Mouse (Mus musculus) induced T-regulatory cell, adult 2 months (primary cell): ENCODE measurements at regions not wholly inside any gene's neighbourhood (a gene's known extent, or its start where the extent isn't known, plus 50 kb on each side); places are given as distances from the start of the nearest gene placed in this dataset.

Experiments used
- DNase-seq: peaks from one replicate; pipeline ENCODE4 v3.0.0-alpha.2; 2012; ENCODE audit warnings: low read depth

- DNase-seq: no peak
These were observed 55.6 kb downstream of the Evx1 start for GRCm38 (mm10) chr6:52368734-52369412.

GRCm38 (mm10) chr6:52370806-52371360 lies 57.6 kb downstream of the Evx1 start:
- DNase-seq: no peak

GRCm38 (mm10) chr6:52379146-52379545 lies 65.8 kb downstream of the Evx1 start:
- no peak for DNase-seq

- no peak for DNase-seq
These were observed 66.3 kb downstream of the Evx1 start for GRCm38 (mm10) chr6:52379588-52379987.

GRCm38 (mm10) chr6:52385044-52385443 lies 71.7 kb downstream of the Evx1 start:
- DNase-seq: no peak

- no peak for DNase-seq
These were observed 88.1 kb downstream of the Evx1 start for GRCm38 (mm10) chr6:52401404-52401803.

- DNase-seq: no peak
These were observed 96.7 kb downstream of the Evx1 start for GRCm38 (mm10) chr6:52409991-52410390.

- DNase-seq: no peak
These were observed 97.4 kb downstream of the Evx1 start for GRCm38 (mm10) chr6:52410711-52411110.

- no peak for DNase-seq
These were observed 98.0 kb downstream of the Evx1 start for GRCm38 (mm10) chr6:52411302-52411701.

- DNase-seq: no peak
These were observed 100.3 kb downstream of the Evx1 start for GRCm38 (mm10) chr6:52413639-52414038.

GRCm38 (mm10) chr6:52415341-52415946 lies 102.1 kb downstream of the Evx1 start:
- no peak for DNase-seq

- no peak for DNase-seq
These were observed 103.2 kb downstream of the Evx1 start for GRCm38 (mm10) chr6:52416491-52416890.

GRCm38 (mm10) chr6:52417439-52418124 lies 104.3 kb downstream of the Evx1 start:
- DNase-seq: no peak

GRCm38 (mm10) chr6:52418451-52419170 lies 105.3 kb downstream of the Evx1 start:
- no peak for DNase-seq

- no peak for DNase-seq
These were observed 107.1 kb downstream of the Evx1 start for GRCm38 (mm10) chr6:52420276-52420970.

- no peak for DNase-seq
These were observed 108.5 kb downstream of the Evx1 start for GRCm38 (mm10) chr6:52421771-52422170.

GRCm38 (mm10) chr6:52422686-52423085 lies 109.4 kb downstream of the Evx1 start:
- DNase-seq: no peak

- no peak for DNase-seq
These were observed 110.3 kb downstream of the Evx1 start for GRCm38 (mm10) chr6:52423581-52424107.

GRCm38 (mm10) chr6:52424440-52424839 lies 111.1 kb downstream of the Evx1 start:
- no peak for DNase-seq

GRCm38 (mm10) chr6:52425082-52425481 lies 111.8 kb downstream of the Evx1 start:
- no peak for DNase-seq

- DNase-seq: no peak
These were observed 115.3 kb downstream of the Evx1 start for GRCm38 (mm10) chr6:52428489-52429203.
